31 mouse cellular contexts compared by ENCODE assay signal in the genomic region with DNA sequence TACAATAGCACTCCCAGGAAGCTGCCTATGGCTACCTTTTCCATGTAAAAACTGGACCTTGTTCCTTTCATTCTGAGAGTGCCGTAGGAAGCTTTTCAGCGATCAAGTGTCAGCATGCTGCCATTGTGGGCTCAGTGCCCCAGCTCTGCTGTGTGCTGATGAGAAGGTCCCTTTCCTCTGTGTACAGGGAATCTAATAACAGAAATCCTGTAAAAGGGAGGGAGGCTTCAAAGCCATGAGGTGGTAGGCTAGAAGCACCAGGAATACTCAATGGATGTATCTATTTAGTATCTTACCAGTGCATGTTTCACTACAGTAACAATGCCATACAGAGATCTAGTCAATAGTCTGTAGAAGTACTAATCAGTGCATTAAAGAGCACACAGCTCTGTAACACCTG.
"Had no signal": no experiment of that assay in that cellular context is flagged by ENCODE, and none has a peak within 500 bp of the region (broad histone marks: within the 10 kb centered on the region; RNA-seq: fewer than 3 reads in every experiment).

No protein-coding gene starts in this region.

- H3K27ac ChIP-seq: left cerebral cortex, adult 2 months; limb, embryonic 10.5 days; limb, embryonic 12.5 days; limb, embryonic 13.5 days; limb, embryonic 15.5 days; liver, embryonic 12.5 days; liver, embryonic 13.5 days; liver, embryonic 14.5 days; liver, embryonic 15.5 days; lung, embryonic 15.5 days; macrophage; midbrain, embryonic 10.5 days; midbrain, embryonic 12.5 days; midbrain, embryonic 13.5 days; midbrain, embryonic 15.5 days; neural tube, embryonic 12.5 days had no signal

- DNase-seq: left cerebral cortex, postnatal 4 days; liver; liver, embryonic 13.5 days; liver, postnatal 0 days; lung, adult 18-20 months; lung, adult 2 months; lung, embryonic 14.5 days; lung, postnatal 10 days; lung, postnatal 14 days; lung, postnatal 36 days; lung, postnatal 4 days had no signal

- H3K9ac ChIP-seq: limb, embryonic 12.5 days; limb, embryonic 13.5 days; limb, embryonic 15.5 days; liver, embryonic 12.5 days; liver, embryonic 13.5 days; liver, embryonic 14.5 days; liver, embryonic 15.5 days; liver, postnatal 0 days; lung, embryonic 14.5 days; lung, embryonic 15.5 days; midbrain, embryonic 12.5 days; midbrain, embryonic 13.5 days; midbrain, embryonic 15.5 days; neural tube, embryonic 12.5 days had no signal

- H3K27me3 ChIP-seq: limb, embryonic 15.5 days; liver, embryonic 12.5 days; liver, embryonic 13.5 days; liver, embryonic 15.5 days; lung, embryonic 15.5 days; megakaryocyte, embryonic 14.5 days; midbrain, embryonic 12.5 days; midbrain, embryonic 13.5 days; midbrain, embryonic 15.5 days; neural tube, embryonic 12.5 days had no signal

- H3K4me3 ChIP-seq: left cerebral cortex, adult 2 months; limb, embryonic 10.5 days; limb, embryonic 12.5 days; limb, embryonic 13.5 days; limb, embryonic 15.5 days; liver, embryonic 12.5 days; liver, embryonic 13.5 days; liver, embryonic 15.5 days; lung, embryonic 15.5 days; megakaryocyte, embryonic 14.5 days; midbrain, embryonic 10.5 days; midbrain, embryonic 12.5 days; midbrain, embryonic 13.5 days; midbrain, embryonic 15.5 days; myocyte; neural tube, embryonic 12.5 days had no signal

- H3K4me2 ChIP-seq: limb, embryonic 12.5 days; limb, embryonic 13.5 days; limb, embryonic 15.5 days; liver, embryonic 11.5 days; liver, embryonic 12.5 days; liver, embryonic 13.5 days; liver, embryonic 15.5 days; lung, embryonic 14.5 days; lung, embryonic 15.5 days; midbrain, embryonic 12.5 days; midbrain, embryonic 13.5 days; midbrain, embryonic 15.5 days; neural tube, embryonic 12.5 days had no signal

- ATAC-seq: liver, embryonic 12.5 days; liver, postnatal 0 days; lung, postnatal 0 days; midbrain, embryonic 13.5 days; midbrain, embryonic 15.5 days; midbrain, embryonic 16.5 days had no signal

- H3K36me3 ChIP-seq: limb, embryonic 10.5 days; limb, embryonic 12.5 days; limb, embryonic 13.5 days; limb, embryonic 15.5 days; liver, embryonic 12.5 days; liver, embryonic 13.5 days; liver, embryonic 15.5 days; lung, embryonic 15.5 days; midbrain, embryonic 10.5 days; midbrain, embryonic 12.5 days; midbrain, embryonic 13.5 days; midbrain, embryonic 15.5 days; neural tube, embryonic 12.5 days had no signal

- H3K4me1 ChIP-seq: limb, embryonic 15.5 days; liver, embryonic 12.5 days; liver, embryonic 13.5 days; liver, embryonic 15.5 days; lung, embryonic 15.5 days; megakaryocyte, embryonic 14.5 days; midbrain, embryonic 10.5 days; midbrain, embryonic 12.5 days; midbrain, embryonic 13.5 days; midbrain, embryonic 15.5 days; neural tube, embryonic 12.5 days had no signal

- H3K9me3 ChIP-seq: limb, embryonic 10.5 days; limb, embryonic 12.5 days; limb, embryonic 13.5 days; limb, embryonic 15.5 days; liver, embryonic 12.5 days; liver, embryonic 13.5 days; liver, embryonic 15.5 days; lung, embryonic 15.5 days; megakaryocyte, embryonic 14.5 days; midbrain, embryonic 10.5 days; midbrain, embryonic 12.5 days; midbrain, embryonic 13.5 days; midbrain, embryonic 15.5 days; neural tube, embryonic 12.5 days had no signal
